Mouse (Mus musculus) cerebellum, postnatal 25 days (tissue): ENCODE data around the gene Srpk1.

Experiments used
- DNase-seq, 2 experiments: peaks; one replicate each; pipeline ENCODE4 v3.0.0; 2021; ENCODE audit warnings: mixed read lengths in 2 of 2

Srpk1 gene

DNA sequence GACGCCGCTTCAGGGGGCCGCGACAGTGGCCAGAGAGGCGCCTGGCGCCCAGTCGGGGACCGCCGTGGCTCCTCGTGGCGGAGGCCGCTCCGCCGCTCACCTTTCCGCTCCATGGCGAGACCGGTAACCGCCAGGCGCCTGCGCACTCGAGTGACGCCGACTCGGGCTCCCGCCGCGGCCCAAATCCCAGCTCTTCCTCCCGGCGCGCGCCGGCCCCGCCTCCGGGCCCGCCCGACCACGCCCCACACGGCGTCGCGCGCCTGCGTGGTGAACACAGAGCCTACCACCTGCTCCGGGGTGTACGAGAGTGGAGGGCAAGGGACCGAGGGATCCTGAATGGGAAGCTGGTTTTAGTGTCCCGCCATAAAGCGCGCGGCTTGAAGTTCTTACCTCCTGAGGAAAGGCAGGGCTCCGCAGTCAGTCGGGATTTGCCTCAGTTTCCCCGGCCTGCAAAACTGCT lies at the start of gene Srpk1:
Gene Srpk1 (minus strand): TSS at position 410 of the 460 bp plus-strand sequence.
- DNase-seq: peak; percentile 94 to 98

DNA sequence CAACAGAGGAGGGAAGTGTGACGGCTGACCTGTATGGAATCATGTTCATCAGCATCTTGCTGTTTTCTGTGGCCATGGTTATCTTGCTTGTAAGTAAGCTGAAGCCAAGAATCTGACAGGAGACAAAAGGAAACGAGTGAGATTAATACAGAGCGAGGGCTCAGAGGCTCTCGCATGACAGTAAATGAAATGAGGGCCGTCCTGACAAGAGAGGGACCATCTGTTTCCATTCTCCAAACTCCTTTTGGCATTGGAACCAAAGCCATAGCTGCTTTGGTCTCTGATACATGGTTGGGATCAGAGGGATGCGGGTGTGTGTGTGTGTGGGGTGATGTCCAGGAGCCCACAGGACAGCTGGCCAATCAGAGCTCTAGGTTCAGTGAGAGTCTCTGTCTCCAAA lies 37.1 kb upstream of the Srpk1 start:
- no peak for DNase-seq

DNA sequence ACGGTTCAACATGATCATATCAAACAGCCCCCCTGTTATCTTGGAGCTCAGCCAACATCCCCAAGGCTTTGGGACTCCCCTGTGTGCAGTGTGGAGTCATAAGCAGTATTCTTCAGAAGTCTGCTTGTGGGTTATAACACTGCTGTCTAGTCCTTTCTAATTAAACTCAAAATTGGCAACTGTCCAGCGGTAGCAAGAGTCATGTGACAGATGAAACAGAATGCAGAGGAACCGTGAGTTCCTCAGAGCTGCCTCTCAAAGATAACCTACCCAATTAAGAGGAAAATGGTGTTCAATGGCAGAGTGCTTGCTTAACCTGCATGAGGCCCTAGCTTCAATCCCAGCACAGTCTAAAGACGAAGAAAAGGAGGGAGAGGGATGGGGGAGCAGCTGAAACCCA lies 35.4 kb upstream of the Srpk1 start:
- DNase-seq: no peak

DNA sequence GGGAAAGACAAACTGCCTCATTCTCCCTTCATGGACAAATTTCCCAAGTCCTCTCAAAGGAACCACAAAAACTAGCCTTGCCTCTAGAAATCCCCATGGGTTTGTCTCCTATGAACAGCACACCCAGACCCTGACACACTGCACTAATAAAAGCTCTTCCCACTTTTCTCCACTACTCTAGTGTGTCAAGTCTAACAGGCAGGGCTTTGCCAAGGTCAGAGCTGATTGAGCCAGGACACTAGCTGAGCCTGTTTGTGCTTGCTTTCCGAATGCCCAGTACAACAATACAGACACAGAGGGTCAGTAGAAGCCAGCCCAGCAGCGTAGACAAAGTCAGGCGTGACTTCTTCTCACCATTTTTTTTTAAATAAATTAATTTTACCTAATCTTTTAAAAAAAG lies 27.8 kb upstream of the Srpk1 start:
- no peak for DNase-seq

DNA sequence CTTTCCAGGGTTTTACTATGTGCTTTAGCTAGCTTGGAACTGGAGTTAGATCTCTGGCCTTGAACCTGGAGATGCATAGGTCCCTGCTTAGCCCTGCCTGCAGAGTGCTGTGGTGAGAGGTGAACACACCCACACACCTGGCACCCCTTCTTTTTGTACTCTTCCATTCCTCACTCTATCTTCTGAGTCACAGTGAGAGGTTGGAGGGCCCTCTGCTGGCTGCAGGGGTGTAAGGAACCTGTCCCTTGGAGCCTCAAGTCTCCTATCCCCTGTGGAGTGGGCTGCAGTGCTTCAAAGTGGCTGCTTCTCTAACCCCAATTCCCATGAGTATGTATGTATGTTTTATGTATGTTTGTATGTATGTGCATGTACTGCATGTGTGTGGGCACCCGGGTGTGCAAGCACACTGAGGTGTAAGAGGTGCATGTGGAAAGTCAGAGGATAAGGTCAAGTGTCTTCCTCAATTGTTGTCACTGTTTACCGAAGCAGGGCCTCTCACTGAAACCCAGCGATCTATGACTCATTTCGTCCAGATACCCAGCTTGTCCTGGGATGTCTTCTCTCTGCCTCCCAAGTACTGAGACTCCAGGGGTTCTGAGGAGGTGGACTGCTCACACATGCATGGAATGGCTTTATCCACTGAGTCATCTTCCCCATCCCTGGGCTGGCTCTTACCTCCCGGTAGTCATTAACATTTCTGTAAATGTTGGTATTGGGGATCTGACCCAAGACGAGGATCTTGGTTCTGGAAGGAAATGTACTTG lies 26.3 kb upstream of the Srpk1 start:
- peak; percentile 28 to 56 for DNase-seq

DNA sequence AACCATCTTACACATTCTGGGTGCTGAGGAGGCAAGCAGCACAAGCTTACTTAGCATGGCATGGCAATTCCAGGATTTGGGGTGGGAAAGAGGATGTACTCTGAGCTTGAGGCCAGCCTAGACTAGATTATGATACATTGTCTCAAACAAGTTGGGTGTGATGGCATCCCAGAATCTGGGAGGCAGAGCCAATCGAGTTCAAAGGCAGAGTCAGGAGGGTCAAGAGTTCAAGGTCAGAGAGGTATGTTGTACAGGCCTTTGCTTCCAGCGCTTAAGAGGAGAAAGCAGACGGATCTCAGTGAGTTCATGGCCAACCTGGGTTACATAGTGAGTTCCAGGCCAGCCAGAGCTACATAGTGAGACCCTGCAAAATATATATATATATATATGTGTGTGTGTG lies 23.7 kb upstream of the Srpk1 start:
- DNase-seq: no peak

DNA sequence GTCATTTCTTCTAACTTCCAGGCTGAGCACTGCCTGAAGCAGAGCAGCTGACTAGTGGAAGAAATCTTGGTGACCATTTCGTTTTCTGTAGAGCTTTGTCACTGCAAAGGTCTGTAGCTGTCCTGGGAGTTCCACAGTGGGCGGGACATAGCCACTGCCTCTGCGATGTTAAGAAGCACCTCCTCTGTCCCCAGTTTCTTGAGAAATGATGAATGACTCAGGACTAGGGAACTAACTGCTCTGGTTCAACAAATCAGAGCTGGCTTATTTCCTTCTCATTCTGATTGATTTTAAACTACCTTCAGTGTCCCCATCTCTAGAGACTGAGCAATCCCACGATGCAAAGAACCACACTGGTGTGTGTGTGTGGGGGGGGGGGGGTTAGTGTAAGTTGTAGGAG lies 21.6 kb upstream of the Srpk1 start:
- no peak for DNase-seq

DNA sequence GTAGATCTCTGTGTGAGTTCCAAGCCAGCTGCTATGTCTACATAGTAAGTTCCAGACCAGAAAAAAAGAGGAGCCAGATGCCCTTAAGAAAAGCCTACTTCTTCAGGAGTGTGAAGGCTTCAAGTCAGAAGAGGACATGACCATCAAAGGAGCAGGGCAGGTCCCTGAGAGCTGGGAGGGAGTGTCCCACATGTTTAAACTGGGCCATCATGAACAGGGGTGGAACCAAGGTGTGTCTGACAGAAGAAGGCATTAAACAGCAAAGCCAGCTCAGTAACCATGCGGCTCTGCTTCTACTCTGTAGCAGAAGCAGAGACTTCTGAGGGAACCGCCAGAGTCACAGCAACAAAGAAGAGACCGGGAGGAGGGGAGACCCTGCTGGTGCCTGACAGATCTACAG lies 21.2 kb upstream of the Srpk1 start:
- DNase-seq: no peak

DNA sequence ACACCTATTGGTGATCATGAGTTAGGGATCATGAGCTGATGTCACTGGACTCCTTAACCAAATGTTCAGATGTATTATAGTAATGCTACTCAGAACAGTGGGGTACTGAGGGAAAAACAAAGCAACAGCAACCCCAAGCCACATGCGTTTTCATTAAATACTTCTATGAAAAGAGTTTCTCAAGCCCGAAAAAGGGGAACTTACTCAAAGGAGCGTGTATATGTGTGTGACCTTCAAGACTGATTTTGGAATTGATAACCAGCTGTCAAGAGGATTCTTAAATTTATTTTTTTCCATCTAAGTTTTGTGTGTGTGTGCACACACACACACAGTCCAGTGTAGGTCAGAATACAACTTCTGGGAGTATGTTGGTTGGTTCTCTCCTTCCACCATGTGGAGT lies 17.6 kb upstream of the Srpk1 start:
- DNase-seq: no peak

DNA sequence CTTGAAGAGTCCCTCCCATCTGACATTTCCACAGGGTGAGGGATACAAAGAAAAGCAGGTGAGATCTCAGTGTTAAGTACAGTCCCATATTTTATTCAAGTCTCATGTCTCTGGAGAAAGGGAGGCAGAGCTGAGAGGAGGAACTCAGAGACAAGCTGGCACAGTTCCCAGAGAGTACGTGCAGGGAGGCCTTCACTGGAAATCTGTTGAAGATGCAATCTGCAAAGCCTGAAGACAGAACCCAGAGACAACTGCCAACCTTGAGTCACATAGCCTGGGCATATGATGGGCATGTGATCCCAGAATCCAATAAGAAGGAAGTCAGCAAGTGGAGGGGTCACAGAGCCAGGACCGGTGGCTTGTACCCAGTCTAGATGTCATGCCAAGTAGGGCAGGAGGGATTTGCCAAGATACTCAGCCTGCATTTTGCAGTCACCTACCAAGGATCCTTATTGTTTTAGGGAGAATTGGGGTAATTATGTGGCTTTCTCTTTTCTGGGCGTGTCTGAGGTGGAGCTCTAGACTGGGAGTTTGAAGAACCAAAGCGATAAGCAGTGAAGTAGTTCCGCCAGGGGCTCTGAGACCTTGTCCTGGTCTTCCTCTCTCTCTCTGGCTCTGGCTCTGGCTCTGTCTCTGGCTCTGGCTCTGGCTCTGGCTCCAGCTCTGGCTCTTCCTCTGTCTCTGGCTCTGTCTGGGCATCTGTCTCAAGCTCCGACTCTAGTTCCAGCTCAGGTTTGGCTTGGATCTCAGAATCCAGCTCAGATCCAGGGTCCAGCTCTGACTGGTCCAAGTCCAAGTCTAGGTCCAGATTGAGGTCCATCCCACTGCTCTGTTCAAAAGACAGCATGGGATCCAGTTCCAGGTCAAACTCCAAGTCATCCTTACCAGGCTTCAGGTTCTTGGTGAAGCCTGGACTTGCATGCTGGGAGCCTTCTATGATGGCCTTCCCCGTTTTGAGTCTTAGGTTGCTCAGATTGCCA lies 15.5 kb upstream of the Srpk1 start:
- DNase-seq: peak; percentile 18 to 37

DNA sequence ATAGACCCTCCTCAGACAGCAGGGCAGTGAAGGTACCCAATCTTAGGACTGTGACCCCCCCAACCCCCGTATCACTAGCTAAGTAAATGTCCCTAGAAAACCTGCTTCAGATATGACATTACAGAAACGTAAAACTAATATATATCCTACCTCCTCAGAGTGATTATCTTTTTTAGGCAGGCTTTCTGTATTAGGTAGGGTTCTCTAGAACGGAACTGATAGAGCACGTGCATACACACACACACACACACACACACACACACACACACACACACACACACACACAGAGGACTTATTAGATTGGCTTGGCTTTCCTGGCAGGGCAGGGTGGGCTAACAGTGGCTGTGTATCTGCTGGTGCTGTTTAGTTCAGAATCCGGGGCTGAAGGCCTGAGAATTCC lies 13.3 kb upstream of the Srpk1 start:
- DNase-seq: no peak

DNA sequence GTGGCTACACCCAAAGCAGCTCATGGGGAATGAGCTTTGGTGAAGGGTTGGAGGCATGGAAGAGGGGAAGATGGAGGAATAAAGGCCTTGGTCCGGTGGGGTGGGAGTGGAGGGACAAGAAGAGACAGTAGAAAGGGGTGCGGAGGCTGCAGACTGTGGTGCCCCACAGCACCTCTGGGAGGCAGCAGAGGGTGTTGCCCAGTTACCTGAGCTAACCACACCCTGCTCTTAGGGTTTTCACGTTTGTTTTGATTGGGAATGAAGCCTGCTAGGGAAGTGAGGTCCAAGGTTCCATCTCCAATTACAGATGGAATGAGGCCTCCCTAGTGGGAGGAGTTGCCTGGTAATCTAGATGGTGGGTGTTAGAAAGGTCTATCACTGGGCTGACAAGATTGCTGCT lies 6.6 kb upstream of the Srpk1 start:
- DNase-seq: no peak

DNA sequence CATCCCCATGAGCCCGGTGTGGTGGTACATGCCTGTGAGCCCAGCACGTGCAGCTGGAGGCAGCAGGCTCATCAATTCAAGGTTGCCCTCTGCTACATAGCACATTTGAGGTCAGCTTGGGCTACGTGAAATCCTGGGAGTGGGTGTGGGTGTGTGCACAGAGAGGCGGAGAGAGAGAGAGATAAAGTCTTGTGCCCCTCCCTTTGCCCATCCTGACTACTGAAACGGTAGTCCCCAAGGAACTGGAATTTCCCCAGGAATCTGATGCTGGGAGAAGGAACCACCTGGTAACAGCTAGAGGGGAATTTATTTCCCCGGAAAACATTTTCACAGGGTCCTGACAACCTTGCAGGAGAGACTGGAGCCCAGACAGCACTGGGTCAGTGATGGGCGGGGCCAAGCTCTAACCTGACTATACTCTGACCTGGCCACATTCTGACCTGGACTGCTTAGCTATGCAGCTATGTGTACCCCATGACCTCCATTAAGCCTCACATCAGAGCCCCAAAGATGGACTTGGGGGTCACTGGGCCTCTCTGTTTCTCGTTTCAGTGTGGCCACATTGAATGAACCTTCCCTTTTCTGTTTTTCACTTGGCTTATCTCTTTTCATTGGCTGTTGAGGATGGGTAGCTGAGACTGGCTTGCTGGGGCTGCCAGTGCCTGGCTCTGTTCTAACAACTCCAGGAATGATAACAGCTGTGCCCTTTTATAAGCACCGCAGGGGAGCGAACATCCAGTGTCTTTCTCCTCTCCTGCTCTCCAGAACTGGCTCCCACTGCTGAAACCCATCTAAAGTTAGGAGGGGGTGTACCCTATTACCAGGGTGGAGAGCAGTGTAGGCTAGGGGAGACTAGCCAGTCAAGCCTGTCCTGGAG lies 6.0 kb upstream of the Srpk1 start:
- no peak for DNase-seq

DNA sequence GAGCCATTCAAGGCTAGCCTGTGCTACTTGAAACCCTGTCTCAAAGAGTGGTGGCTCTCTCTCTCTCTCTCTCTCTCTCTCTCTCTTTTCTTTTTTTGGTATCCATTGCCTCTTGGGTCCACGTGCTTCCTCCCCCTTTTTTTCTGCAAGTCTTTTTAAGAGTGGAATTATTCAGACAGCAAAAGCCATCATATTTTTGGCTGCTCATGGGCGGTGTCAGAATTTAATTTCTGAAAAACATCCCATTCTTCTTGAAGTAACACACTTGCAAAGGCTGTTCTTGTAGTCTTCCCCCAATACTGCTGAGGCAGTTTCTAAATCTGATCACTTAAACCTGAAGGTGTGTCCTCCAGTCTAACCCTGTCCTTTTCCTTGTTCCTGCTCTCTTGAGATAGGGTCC lies 4.4 kb upstream of the Srpk1 start:
- no peak for DNase-seq

DNA sequence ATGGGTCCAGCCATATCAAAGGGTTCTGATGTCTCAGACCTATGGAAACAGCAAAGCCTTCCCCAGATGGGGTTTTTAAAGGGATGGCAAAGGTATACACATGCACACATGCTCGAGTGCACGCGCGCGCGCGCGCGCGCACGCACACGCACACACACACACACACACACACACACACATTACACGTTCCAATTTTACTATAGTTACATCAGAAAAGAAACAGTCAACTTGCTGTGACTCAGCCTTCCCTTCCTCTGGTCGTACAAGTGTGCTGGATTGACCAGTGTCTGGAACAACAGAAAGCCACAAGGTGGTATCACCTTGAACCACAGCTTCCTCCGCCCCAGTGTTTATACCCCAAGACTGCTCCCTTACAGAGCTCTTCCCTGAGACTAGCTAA lies 2.8 kb upstream of the Srpk1 start:
- DNase-seq: no peak

DNA sequence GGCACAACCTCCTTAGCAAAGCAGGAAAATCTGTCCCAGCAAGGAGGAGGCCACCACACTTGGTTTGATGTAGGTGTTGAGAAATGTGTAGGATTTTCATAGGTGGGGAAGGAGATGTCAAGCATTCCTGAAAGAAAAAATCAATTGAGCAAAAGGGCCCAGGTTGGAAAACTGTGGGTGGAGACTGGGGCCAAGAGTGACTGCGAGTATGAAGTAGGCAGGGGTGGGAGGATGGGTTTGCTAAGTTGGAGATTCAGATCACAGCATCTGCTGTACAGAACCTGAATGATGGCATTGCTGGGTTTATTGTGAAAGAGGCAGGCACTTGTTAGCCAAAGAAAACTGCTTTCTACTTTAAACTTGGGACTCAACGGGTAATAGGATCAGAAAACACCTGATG lies 2.3 kb upstream of the Srpk1 start:
- no peak for DNase-seq

DNA sequence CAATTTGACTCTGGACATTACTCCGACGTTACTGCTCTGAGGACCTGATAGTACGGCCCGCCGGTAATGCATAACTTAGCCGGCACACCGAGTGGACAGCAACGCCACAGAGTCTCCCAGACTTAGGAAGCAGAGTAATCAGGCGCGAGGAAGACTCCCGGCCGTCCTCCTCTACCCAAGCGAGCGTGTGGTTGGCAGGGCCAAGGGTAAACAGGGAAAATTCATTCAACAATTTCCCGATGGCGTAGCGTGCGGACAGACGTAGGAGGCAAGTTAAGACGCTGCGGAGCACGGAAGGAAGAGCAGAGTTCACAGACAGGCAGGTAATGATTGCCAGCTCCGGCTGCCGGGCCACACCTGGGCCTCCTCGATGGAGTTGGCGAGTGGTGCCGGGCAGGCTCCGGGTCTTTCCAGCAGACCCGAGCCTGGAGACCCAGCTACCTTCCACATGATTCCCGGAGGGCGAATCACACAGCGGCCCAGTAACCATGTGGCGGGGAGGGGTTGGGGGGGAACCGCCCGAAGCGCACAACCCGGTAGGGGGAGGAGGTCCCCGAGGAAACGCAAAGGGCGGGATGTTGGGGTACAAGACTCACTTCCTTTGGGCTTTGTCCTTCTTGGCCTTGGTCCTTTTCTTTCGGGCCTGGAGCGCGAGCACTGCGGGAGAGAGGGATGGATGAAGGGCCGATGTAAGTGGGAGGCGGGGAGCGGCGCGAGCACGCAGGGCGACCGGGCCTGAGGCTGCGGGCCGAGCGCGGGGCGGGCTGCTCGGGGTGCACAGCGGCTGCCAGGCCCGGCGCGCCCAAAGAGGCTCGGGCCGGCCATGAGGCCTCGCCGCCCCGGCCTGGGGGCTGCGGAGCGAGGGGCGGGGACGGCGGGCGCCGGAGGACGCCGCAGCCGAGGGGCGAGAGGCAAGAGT lies 869 bp downstream of the Srpk1 start:
- peak in 1 of 2 experiments; percentile 61 for DNase-seq

DNA sequence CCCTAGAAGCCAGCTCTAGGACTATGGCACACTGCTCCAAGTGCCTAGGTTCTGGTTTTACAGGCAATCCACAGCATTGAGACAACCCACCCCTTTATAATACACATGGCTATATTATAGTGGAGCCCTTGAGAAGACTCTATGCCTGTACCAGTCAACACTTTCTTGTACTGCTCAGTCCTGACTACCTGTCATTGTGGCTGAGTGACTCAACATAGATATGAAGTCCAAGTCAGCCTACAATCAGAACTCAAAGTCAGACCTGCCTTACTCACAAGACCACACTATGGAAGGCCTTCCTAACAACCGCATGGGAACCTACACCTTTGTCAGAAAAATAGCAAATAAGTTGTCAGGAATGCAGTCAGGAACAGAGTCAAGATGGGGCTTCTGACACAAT lies 3.7 kb downstream of the Srpk1 start:
- DNase-seq: no peak

DNA sequence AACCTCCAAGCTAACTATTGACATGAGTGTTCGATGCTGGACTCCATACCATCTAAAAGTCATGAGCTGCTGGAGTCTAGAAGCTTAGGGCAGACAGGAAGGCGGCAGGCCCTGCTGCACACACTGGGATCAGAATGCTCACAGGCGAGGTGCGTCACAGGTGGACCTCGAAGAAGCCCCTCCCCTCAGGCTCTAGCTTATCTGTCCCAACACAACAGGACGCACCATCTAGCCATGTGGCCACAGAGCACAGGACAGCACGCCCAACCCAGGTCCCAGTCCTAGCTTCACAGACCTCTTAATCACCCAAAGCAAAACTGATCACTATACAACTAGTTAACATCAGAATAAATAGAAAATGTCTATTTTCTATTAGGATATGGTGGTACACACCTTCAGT lies 4.4 kb downstream of the Srpk1 start:
- DNase-seq: no peak

DNA sequence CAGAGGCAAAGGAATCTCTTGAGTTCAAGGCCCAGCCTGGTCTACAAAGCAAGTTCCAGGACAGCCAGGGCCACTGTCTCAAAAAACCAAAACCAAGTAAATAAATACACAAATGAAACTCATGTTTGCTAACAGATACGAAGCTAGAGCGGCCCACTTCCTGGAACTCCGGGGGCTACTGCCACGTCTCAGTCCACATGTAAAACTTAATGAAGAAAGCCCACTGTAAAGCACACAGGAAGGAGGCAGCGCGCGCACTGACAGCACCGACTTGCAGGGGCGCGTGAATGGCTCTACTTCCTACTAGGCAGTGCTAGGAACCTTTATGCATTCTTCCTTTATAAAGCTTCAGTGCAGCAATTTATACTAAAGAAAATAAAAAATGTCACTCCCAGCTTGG lies 4.9 kb downstream of the Srpk1 start:
- DNase-seq: no peak

DNA sequence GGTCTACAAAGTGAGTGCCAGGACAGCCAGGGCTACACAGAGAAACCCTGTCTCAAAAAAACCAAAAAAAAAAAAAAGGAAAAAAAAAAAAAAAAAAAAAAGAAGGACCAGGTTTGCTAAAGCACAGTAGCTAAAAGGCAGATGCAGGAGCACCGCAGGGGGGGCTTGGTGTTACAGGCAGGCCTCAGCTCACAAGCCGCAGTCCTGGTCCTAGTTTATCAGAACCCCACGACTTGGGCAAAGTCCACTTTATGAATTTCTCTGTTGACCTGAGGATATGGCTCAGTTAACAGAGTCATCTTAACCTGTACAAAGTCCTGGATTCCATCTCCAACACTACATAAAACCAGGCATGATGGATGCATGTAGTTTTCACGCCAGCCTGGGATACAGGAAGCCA lies 7.2 kb downstream of the Srpk1 start:
- DNase-seq: no peak

DNA sequence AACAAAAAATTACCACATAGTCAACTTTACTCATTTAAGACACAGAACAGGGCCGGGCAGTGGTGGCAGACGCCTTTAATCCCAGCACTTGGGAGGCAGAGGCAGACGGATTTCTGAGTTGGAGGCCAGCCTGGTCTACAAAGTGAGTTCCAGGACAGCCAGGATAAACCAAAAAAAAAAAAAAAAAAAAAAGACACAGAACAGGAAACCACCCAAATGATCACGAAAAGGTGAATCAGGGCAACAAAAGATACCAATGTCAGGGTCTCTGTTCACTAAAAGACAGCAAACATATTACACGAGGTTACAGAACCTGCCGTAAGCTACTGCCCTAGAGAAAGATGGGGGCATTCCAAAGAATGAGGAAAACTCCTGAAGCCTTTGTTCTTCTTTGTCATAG lies 9.4 kb downstream of the Srpk1 start:
- DNase-seq: no peak
